Mouse (Mus musculus) thymus, adult 2 months (tissue): ENCODE data around the gene Arl15.

ENCODE experiments used
- CTCF ChIP-seq: fragments of 200-500 bp; IDR thresholded peaks from 2 replicates; pipeline ENCODE4 v1.5.1; 2012; ENCODE audit warnings: mild to moderate bottlenecking, control low read depth, low read length, moderate library complexity, borderline replicate concordance; ENCODE audit not compliant: control insufficient read depth, poor library complexity, insufficient read depth; ENCODE audit errors: extremely low read depth
- POLR2A ChIP-seq: fragments of 200-500 bp; IDR thresholded peaks from 2 replicates; pipeline ENCODE4 v1.6.1; 2012; ENCODE audit warnings: mild to moderate bottlenecking, low read length, control low read depth, moderate library complexity; ENCODE audit not compliant: control insufficient read depth, poor library complexity, insufficient read depth; ENCODE audit errors: extremely low read depth

DNA sequence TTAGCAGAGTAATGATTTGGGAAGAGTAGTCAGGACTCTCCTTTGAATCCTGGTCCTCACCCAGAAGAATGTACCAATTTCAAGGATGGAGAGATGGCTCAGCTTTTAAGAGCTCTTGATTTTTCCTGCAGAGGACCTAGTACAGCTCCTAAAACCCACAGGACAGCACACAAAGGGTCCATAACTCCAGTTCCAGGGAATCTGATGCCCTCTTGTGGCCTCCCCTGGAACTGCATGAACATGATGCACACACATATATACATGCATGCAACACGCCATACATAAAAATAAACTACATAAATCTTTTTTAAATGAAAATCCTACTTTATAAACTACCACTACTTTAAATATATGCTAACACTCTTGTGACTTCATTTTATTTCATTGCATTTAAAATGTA, 70.6 kb downstream of the Arl15 start:
- no peak for TF ChIP-seq CTCF
- no peak for TF ChIP-seq POLR2A
